Mouse (Mus musculus): ENCODE measurements around the gene Aifm1. TPM values are rescaled to one million over a fixed set of nuclear protein-coding genes. Genes with fewer than 3 reads are reported as not detected.

Aifm1 gene
- polyA plus RNA-seq, 2 experiments, result 34.6 to 51.4 TPM

- H3K4me1 ChIP-seq (replicated peaks; ENCODE audit: control insufficient read depth in 2 of 2, insufficient read depth in 2 of 2, low read length in 1 of 2), result no peaks in the 10 kb centered on the region
- no peak overlapping the region for H3K9ac ChIP-seq (replicated peaks)
- no peak for DNase-seq (ENCODE audit: low read depth in 3 of 3, low spot score in 3 of 3)
- no peak for ATAC-seq (ENCODE audit: insufficient read depth)
- WGBS (ENCODE audit: insufficient replicate concordance), result 45% methylated on average over 2 of the region's 2 CpGs
- no peaks in the 10 kb centered on the region for H3K36me3 ChIP-seq (replicated peaks; ENCODE audit: control insufficient read depth, insufficient read depth, low read depth)
- no peaks in the 10 kb centered on the region for H3K9me3 ChIP-seq (ENCODE audit: control insufficient read depth, low read length)
- H3K27ac ChIP-seq, result no peak overlapping the region
- no peak overlapping the region for H3K4me3 ChIP-seq (ENCODE audit: insufficient read depth in 1 of 2, low read depth in 2 of 2, low read length in 2 of 2)
- no peak for TF ChIP-seq EP300 (IDR thresholded peaks at IDR 0.05; ENCODE audit: low read depth)
- no peak for TF ChIP-seq CTCF (IDR thresholded peaks at IDR 0.05; ENCODE audit: low read depth)
- no peak overlapping the region for H3K4me2 ChIP-seq (ENCODE audit: low read depth)
- no peaks in the 10 kb centered on the region for H3K27me3 ChIP-seq (ENCODE audit: control insufficient read depth, insufficient read depth, low read length)
Observed at GRCm38 (mm10) chrX:48466174-48466573, 47.2 kb downstream of the Aifm1 start.

GRCm38 (mm10) chrX:48464436-48464835, 48.9 kb downstream of the Aifm1 start:
- H3K4me1 ChIP-seq (replicated peaks; ENCODE audit: control insufficient read depth in 2 of 2, insufficient read depth in 2 of 2, low read length in 1 of 2), result no peaks in the 10 kb centered on the region
- TF ChIP-seq EP300 (IDR thresholded peaks at IDR 0.05; ENCODE audit: low read depth), result no peak
- H3K4me2 ChIP-seq (ENCODE audit: low read depth), result no peak overlapping the region
- WGBS (ENCODE audit: insufficient replicate concordance), result 72% methylated on average over 6 of the region's 6 CpGs
- no peak overlapping the region for H3K9ac ChIP-seq (replicated peaks)
- no peaks in the 10 kb centered on the region for H3K27me3 ChIP-seq (ENCODE audit: control insufficient read depth, insufficient read depth, low read length)
- H3K9me3 ChIP-seq (ENCODE audit: control insufficient read depth, low read length), result no peaks in the 10 kb centered on the region
- ATAC-seq (ENCODE audit: insufficient read depth), result no peak
- no peaks in the 10 kb centered on the region for H3K36me3 ChIP-seq (replicated peaks; ENCODE audit: control insufficient read depth, insufficient read depth, low read depth)
- no peak for DNase-seq (ENCODE audit: low read depth in 3 of 3, low spot score in 3 of 3)
- no peak overlapping the region for H3K27ac ChIP-seq
- H3K4me3 ChIP-seq (ENCODE audit: insufficient read depth in 1 of 2, low read depth in 2 of 2, low read length in 2 of 2), result no peak overlapping the region

- DNase-seq (ENCODE audit: low read depth in 3 of 3, low spot score in 3 of 3) (no peak), ATAC-seq (ENCODE audit: insufficient read depth) (no peak)
- no peaks in the 10 kb centered on the region for H3K27me3 ChIP-seq (ENCODE audit: control insufficient read depth, insufficient read depth, low read length)
- H3K4me1 ChIP-seq (replicated peaks; ENCODE audit: control insufficient read depth in 2 of 2, insufficient read depth in 2 of 2, low read length in 1 of 2), result no peaks in the 10 kb centered on the region
- H3K4me3 ChIP-seq (ENCODE audit: insufficient read depth in 1 of 2, low read depth in 2 of 2, low read length in 2 of 2), result no peak overlapping the region
- H3K9me3 ChIP-seq (ENCODE audit: control insufficient read depth, low read length), result no peaks in the 10 kb centered on the region
- TF ChIP-seq EP300 (IDR thresholded peaks at IDR 0.05; ENCODE audit: low read depth) (no peak), CTCF (IDR thresholded peaks at IDR 0.05; ENCODE audit: low read depth) (no peak)
- 62% methylated on average over 4 of the region's 4 CpGs for WGBS (ENCODE audit: insufficient replicate concordance)
- no peak overlapping the region for H3K4me2 ChIP-seq (ENCODE audit: low read depth)
- no peak overlapping the region for H3K9ac ChIP-seq (replicated peaks)
- H3K36me3 ChIP-seq (replicated peaks; ENCODE audit: control insufficient read depth, insufficient read depth, low read depth), result no peaks in the 10 kb centered on the region
- H3K27ac ChIP-seq, result no peak overlapping the region
Observed at GRCm38 (mm10) chrX:48463636-48464035, 49.7 kb downstream of the Aifm1 start.

GRCm38 (mm10) chrX:48462754-48463507, 50.4 kb downstream of the Aifm1 start, which contains the start of gene Elf4:
Gene Elf4, minus strand, starts transcription at chrX:48463132.
- Histone ChIP-seq H3K9ac (replicated peaks) (0 out of 2 replicates have a peak within 1 kb of the TSS, but pooled peaks have one; percentile 7), H3K27me3 (ENCODE audit: control insufficient read depth, insufficient read depth, low read length) (no peaks in the 10 kb centered on the region), H3K4me3 (ENCODE audit: insufficient read depth in 1 of 2, low read depth in 2 of 2, low read length in 2 of 2) (peak within 1 kb of the TSS; percentile 39 to 48), H3K4me2 (ENCODE audit: low read depth) (peak within 1 kb of the TSS; percentile 64), H3K27ac (no peak within 1 kb of the TSS), H3K36me3 (replicated peaks; ENCODE audit: control insufficient read depth, insufficient read depth, low read depth) (no peaks in the 10 kb centered on the region), H3K4me1 (replicated peaks; ENCODE audit: control insufficient read depth in 2 of 2, insufficient read depth in 2 of 2, low read length in 1 of 2) (no peaks in the 10 kb centered on the region), H3K9me3 (ENCODE audit: control insufficient read depth, low read length) (no peaks in the 10 kb centered on the region)
- ATAC-seq (ENCODE audit: insufficient read depth) (peak; percentile 64; the same call in 1 of the 2 replicates), DNase-seq (ENCODE audit: low read depth in 3 of 3, low spot score in 3 of 3) (no peak)
- WGBS (ENCODE audit: insufficient replicate concordance), result 15% methylated on average over 37 of the region's 38 CpGs
- TF ChIP-seq EP300 (IDR thresholded peaks at IDR 0.05; ENCODE audit: low read depth), result no peak
- TF ChIP-seq CTCF (IDR thresholded peaks at IDR 0.05; ENCODE audit: low read depth), result peak; percentile 91

DNA sequence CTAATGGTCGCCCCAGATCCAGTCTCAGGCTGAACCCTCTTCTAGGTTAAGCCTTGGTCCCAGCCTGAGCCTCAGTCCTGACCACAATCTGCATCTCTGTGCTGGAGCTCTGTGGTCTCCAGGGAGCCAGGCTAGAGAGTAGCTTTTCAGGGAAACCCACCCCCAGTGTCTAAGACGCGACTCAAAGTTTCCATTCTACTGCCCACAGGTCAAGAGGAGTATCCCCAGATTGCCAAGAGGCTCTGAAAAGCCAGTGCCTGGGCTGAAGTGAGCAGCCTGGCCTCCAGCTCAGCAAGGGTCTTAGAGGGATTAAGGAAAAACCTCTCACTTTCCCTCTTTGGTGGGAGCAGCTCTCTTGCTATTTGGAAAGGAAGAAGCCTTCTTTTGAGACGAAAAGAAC, 51.1 kb downstream of the Aifm1 start:
- H3K4me2 ChIP-seq (ENCODE audit: low read depth), result peak overlapping the region; percentile 64
- no peak for ATAC-seq (ENCODE audit: insufficient read depth)
- no peaks in the 10 kb centered on the region for H3K9me3 ChIP-seq (ENCODE audit: control insufficient read depth, low read length)
- no peak overlapping the region for H3K9ac ChIP-seq (replicated peaks)
- H3K4me3 ChIP-seq (ENCODE audit: insufficient read depth in 1 of 2, low read depth in 2 of 2, low read length in 2 of 2), result peak overlapping the region; percentile 7 to 39
- TF ChIP-seq CTCF (IDR thresholded peaks at IDR 0.05; ENCODE audit: low read depth) (no peak), EP300 (IDR thresholded peaks at IDR 0.05; ENCODE audit: low read depth) (no peak)
- H3K4me1 ChIP-seq (replicated peaks; ENCODE audit: control insufficient read depth in 2 of 2, insufficient read depth in 2 of 2, low read length in 1 of 2), result no peaks in the 10 kb centered on the region
- WGBS (ENCODE audit: insufficient replicate concordance), result 23% methylated on average over 4 of the region's 4 CpGs
- no peaks in the 10 kb centered on the region for H3K36me3 ChIP-seq (replicated peaks; ENCODE audit: control insufficient read depth, insufficient read depth, low read depth)
- H3K27me3 ChIP-seq (ENCODE audit: control insufficient read depth, insufficient read depth, low read length), result no peaks in the 10 kb centered on the region
- DNase-seq (ENCODE audit: low read depth in 3 of 3, low spot score in 3 of 3), result no peak
- H3K27ac ChIP-seq, result no peak overlapping the region
